Mouse (Mus musculus): ENCODE measurements around the gene Abcc3. TPM values are rescaled to one million over a fixed set of nuclear protein-coding genes. Genes with fewer than 3 reads are reported as not detected.
"Not testable (repeated sequence)": the region's sequence is repeated elsewhere in the genome, so short reads cannot be mapped to it uniquely, and the experiment has no call there.

Gene Abcc3
- polyA plus RNA-seq, 1 experiment from 2014 or later, result 0.77 TPM

GRCm38 (mm10) chr11:94400996-94401395, 8.2 kb upstream of the Abcc3 start:
- ATAC-seq (ENCODE audit: low FRiP score), result no peak
- Histone ChIP-seq H3K4me1 (replicated peaks) (peaks cover 18% of the 10 kb centered on the region), H3K27ac (no peak overlapping the region), H3K27me3 (no peaks in the 10 kb centered on the region), H3K4me3 (no peak overlapping the region), H3K9me3 (no peaks in the 10 kb centered on the region), H3K36me3 (no peaks in the 10 kb centered on the region), H3K9ac (no peak overlapping the region), H3K4me2 (no peak overlapping the region)
- WGBS, result 69% methylated on average over 6 of the region's 6 CpGs

GRCm38 (mm10) chr11:94394107-94394506, 1.3 kb upstream of the Abcc3 start:
- Histone ChIP-seq H3K9ac (no peak overlapping the region), H3K4me2 (no peak overlapping the region), H3K9me3 (no peaks in the 10 kb centered on the region), H3K4me1 (replicated peaks) (peaks cover 7% of the 10 kb centered on the region), H3K27ac (no peak overlapping the region), H3K36me3 (no peaks in the 10 kb centered on the region), H3K4me3 (no peak overlapping the region), H3K27me3 (peaks cover 24% of the 10 kb centered on the region)
- WGBS, result 86% methylated on average over 7 of the region's 7 CpGs
- no peak for ATAC-seq (ENCODE audit: low FRiP score)

DNA sequence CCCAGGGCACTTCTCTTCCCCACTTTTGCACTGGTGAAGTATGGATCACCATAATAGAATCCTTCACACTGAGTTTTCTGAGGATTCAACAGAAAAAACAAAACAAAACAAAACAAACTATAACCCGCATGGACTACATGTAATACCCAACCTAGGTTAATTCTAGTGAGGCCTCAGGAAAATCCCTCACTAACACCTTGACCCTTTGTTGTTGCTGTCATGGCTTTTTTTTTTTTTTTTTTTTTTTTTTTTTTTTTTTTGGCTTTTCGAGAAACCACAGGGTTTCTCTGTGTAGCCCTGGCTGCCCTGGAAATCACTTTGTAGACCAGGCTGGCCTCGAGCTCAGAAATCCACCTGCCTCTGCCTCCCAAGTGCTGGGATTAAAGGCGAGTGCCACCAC, 693 bp upstream of the Abcc3 start:
- 94% methylated on average over 4 of the region's 4 CpGs for WGBS

DNA sequence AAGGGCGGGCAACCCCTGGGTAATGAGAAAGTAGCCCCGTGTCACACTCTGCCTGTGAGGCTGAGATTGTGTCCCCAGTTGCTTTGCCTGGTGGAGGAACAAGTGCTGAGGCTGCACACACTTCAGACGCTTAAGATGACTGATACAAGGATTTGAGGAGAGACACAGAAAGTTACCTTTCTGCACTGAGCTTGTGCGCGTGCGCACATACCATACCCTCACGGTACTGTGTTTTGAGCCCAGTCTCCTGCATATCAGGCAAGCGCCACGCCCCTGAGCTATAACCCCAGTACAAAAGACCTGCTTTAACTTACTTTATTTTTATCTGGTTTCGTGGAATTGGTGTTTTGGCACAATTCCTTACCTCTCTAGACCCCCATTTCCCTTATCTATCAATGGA, 1.1 kb downstream of the Abcc3 start:
- Histone ChIP-seq H3K4me2 (no peak overlapping the region), H3K36me3 (no peaks in the 10 kb centered on the region), H3K27me3 (peaks cover 24% of the 10 kb centered on the region), H3K9ac (no peak overlapping the region), H3K4me1 (replicated peaks) (peaks cover 9% of the 10 kb centered on the region), H3K27ac (no peak overlapping the region), H3K4me3 (no peak overlapping the region), H3K9me3 (no peaks in the 10 kb centered on the region)
- ATAC-seq (ENCODE audit: low FRiP score), result no peak
- WGBS, result 88% methylated on average over 10 of the region's 10 CpGs

More for the DNA sequence above, 693 bp upstream of the Abcc3 start:
- not testable (repeated sequence) for H3K9me3 ChIP-seq; H3K4me2 ChIP-seq; H3K4me1 ChIP-seq (replicated peaks); H3K4me3 ChIP-seq; H3K9ac ChIP-seq; H3K36me3 ChIP-seq; ATAC-seq (ENCODE audit: low FRiP score); H3K27ac ChIP-seq
- peaks cover 24% of the 10 kb centered on the region for H3K27me3 ChIP-seq

DNA sequence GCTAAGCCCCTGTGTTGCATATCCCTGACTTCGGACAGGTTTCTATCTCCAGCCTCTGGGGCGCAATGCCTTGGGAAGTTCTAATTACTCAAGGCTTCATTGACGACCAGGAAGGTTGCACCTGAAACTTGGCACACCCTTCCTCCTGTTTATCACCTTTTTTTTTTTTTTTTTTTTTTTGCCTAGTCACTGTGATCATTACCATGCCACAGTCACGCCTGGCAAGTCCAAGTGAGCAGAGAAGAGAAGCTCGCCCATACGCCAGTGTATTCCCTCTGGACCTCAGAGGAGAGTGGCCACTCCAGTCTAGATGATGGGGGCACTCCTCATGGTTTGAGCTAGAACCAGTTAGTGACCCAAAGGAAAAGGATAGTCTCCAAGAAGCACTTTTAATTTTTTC, 2.0 kb downstream of the Abcc3 start:
- Histone ChIP-seq H3K4me2 (no peak overlapping the region), H3K9me3 (no peaks in the 10 kb centered on the region), H3K4me3 (no peak overlapping the region), H3K4me1 (replicated peaks) (peaks cover 18% of the 10 kb centered on the region), H3K27me3 (peaks cover 24% of the 10 kb centered on the region), H3K36me3 (no peaks in the 10 kb centered on the region), H3K9ac (no peak overlapping the region), H3K27ac (no peak overlapping the region)
- 87% methylated on average over 6 of the region's 6 CpGs for WGBS
- no peak for ATAC-seq (ENCODE audit: low FRiP score)

DNA sequence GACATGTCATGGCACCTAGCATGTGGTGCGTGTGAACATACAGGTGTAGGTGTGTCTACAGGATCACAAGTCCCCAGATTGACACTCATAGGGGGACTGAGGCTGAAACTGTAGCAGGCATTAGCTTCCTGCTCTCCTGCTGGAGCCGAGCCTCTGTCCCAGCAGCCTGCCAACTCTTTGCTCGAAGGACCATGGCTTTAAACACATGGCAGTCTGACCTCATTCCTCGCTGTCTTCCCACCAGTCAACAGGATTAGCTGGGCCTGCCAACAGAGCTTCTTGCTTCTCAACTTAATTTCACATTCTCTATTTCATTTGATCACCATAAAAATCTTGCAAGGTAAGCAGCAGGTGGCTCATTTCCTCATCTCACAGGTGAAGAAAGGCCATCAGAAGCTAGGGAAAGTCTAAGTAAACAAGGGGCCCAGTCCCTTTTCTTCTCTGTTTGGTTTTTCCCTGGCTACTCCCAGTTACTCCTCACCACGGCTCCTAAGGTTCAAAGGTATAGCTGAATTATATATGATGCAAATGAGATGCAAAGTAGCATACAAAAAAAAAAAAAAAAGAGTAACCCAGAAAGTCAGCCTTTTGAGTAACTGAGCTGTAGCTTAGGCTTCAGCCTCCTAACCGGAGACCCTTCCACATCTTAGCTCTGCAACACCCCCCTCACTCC, 2.9 kb downstream of the Abcc3 start:
- H3K4me2 ChIP-seq, result no peak overlapping the region
- no peak overlapping the region for H3K9ac ChIP-seq
- peaks cover 24% of the 10 kb centered on the region for H3K4me1 ChIP-seq (replicated peaks)
- H3K4me3 ChIP-seq, result no peak overlapping the region
- ATAC-seq (ENCODE audit: low FRiP score), result no peak
- H3K27me3 ChIP-seq, result peaks cover 24% of the 10 kb centered on the region
- WGBS, result 73% methylated on average over 6 of the region's 6 CpGs
- H3K9me3 ChIP-seq, result no peaks in the 10 kb centered on the region
- H3K27ac ChIP-seq, result no peak overlapping the region
- no peaks in the 10 kb centered on the region for H3K36me3 ChIP-seq

DNA sequence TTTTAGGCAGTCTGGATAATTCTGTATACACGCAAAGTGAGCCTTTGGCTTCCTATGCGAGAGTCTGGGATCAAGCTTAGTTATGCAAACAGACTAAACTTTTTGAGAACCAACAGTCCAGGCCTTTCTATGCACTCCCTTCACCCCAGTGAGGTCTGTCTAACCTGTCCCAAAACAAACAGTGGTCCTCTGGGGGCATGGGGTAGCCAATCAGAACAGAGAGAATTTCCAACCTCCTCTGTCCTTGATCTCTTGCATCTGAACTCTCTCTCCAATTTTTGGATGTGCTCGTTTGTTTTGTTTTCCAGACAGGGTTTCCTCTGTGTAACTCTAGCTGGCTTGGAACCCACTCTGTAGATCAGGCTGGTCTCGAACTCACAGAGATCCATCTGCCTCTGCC, 3.8 kb downstream of the Abcc3 start:
- H3K4me2 ChIP-seq, result no peak overlapping the region
- H3K9me3 ChIP-seq, result no peaks in the 10 kb centered on the region
- no peaks in the 10 kb centered on the region for H3K36me3 ChIP-seq
- 88% methylated on average over 4 of the region's 4 CpGs for WGBS
- no peak overlapping the region for H3K4me3 ChIP-seq
- no peak for ATAC-seq (ENCODE audit: low FRiP score)
- peaks cover 24% of the 10 kb centered on the region for H3K27me3 ChIP-seq
- H3K9ac ChIP-seq, result no peak overlapping the region
- H3K27ac ChIP-seq, result no peak overlapping the region
- H3K4me1 ChIP-seq (replicated peaks), result peaks cover 24% of the 10 kb centered on the region

- H3K4me1 ChIP-seq (replicated peaks), result peaks cover 22% of the 10 kb centered on the region
- no peaks in the 10 kb centered on the region for H3K9me3 ChIP-seq
- ATAC-seq (ENCODE audit: low FRiP score), result no peak
- no peak overlapping the region for H3K9ac ChIP-seq
- H3K27ac ChIP-seq, result no peak overlapping the region
- WGBS, result 87% methylated on average over 4 of the region's 4 CpGs
- no peak overlapping the region for H3K4me2 ChIP-seq
- no peaks in the 10 kb centered on the region for H3K36me3 ChIP-seq
- no peak overlapping the region for H3K4me3 ChIP-seq
- peaks cover 16% of the 10 kb centered on the region for H3K27me3 ChIP-seq
Observed at GRCm38 (mm10) chr11:94387756-94388155, 5.0 kb downstream of the Abcc3 start.

- Histone ChIP-seq H3K9me3 (no peaks in the 10 kb centered on the region), H3K4me3 (no peak overlapping the region), H3K4me1 (replicated peaks) (peaks cover 17% of the 10 kb centered on the region), H3K4me2 (peak overlapping the region; percentile 20; the same call in 1 of the 2 replicates), H3K27me3 (peaks cover 3% of the 10 kb centered on the region), H3K9ac (peak overlapping the region; percentile 13; the same call in 1 of the 2 replicates), H3K27ac (peak overlapping the region; percentile 3; the same call in 1 of the 2 replicates), H3K36me3 (no peaks in the 10 kb centered on the region)
- ATAC-seq (ENCODE audit: low FRiP score), result peak; percentile 66
- 14% methylated on average over 12 of the region's 12 CpGs for WGBS
Observed at GRCm38 (mm10) chr11:94385977-94386771, 6.6 kb downstream of the Abcc3 start.

- H3K4me3 ChIP-seq, result no peak overlapping the region
- no peak overlapping the region for H3K4me2 ChIP-seq
- H3K27ac ChIP-seq, result no peak overlapping the region
- H3K9me3 ChIP-seq, result no peaks in the 10 kb centered on the region
- ATAC-seq (ENCODE audit: low FRiP score), result no peak
- H3K27me3 ChIP-seq, result no peaks in the 10 kb centered on the region
- 84% methylated on average over 8 of the region's 8 CpGs for WGBS
- no peaks in the 10 kb centered on the region for H3K36me3 ChIP-seq
- H3K9ac ChIP-seq, result no peak overlapping the region
- no peaks in the 10 kb centered on the region for H3K4me1 ChIP-seq (replicated peaks)
Observed at GRCm38 (mm10) chr11:94379736-94380135, 13.1 kb downstream of the Abcc3 start.

- Histone ChIP-seq H3K9me3 (no peaks in the 10 kb centered on the region), H3K4me1 (replicated peaks) (no peaks in the 10 kb centered on the region), H3K27ac (no peak overlapping the region), H3K4me2 (no peak overlapping the region), H3K27me3 (no peaks in the 10 kb centered on the region), H3K36me3 (no peaks in the 10 kb centered on the region), H3K4me3 (no peak overlapping the region), H3K9ac (no peak overlapping the region)
- WGBS, result 10% methylated on average over 2 of the region's 2 CpGs
- no peak for ATAC-seq (ENCODE audit: low FRiP score)
Observed at GRCm38 (mm10) chr11:94379061-94379460, 13.7 kb downstream of the Abcc3 start.

DNA sequence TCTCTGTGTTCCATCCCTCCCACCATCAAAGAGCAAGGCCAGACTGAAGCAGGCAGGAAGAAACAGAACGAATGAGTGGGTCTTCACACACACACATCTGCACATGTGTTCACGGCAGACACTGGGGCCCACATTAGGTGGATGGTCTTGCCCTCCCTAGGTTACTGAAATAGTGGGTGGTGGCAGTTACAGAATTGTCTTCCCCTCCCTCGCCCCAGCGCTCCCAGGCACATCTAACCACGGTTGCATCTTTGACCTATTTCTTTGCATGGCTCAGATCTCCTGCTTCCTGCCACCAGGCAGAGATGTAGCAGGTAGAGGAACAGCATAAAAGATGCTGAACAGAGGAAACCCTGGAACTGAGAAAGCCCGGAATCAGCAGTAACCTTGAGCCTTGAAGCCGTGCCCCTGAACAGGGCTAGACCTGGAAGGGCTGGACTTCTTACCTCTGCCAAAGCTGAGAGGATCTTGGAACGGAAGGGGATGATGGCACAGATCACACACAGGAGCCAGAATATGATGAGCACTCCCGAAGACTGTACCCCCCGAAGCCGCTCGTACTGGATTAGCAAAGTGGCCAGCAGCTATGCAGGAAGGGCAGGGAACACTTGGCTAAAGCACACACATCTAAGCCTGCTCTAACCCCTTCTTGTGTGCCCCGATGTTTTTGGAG, 18.4 kb downstream of the Abcc3 start:
- 91% methylated on average over 13 of the region's 13 CpGs for WGBS
- no peak overlapping the region for H3K27ac ChIP-seq
- ATAC-seq (ENCODE audit: low FRiP score), result no peak
- H3K27me3 ChIP-seq, result no peaks in the 10 kb centered on the region
- H3K9me3 ChIP-seq, result no peaks in the 10 kb centered on the region
- H3K36me3 ChIP-seq, result no peaks in the 10 kb centered on the region
- H3K4me3 ChIP-seq, result no peak overlapping the region
- H3K4me2 ChIP-seq, result no peak overlapping the region
- peaks cover 12% of the 10 kb centered on the region for H3K4me1 ChIP-seq (replicated peaks)
- no peak overlapping the region for H3K9ac ChIP-seq

All from hindbrain, embryonic 13.5 days (tissue).